Mouse (Mus musculus) cerebellum, adult 2 months (tissue): ENCODE data around the gene Ccdc12.

ENCODE experiments used
- CTCF ChIP-seq: fragments of 200-500 bp; IDR thresholded peaks from 2 replicates; pipeline ENCODE4 v1.5.1; 2011; ENCODE audit warnings: low read depth, mild to moderate bottlenecking, control low read depth, low read length, moderate library complexity, borderline replicate concordance; ENCODE audit not compliant: insufficient read depth
- POLR2A ChIP-seq: fragments of 200-500 bp; IDR thresholded peaks from 2 replicates; pipeline ENCODE4 v1.6.1; 2011; ENCODE audit warnings: low read length, control low read depth, borderline replicate concordance; ENCODE audit not compliant: insufficient read depth

- TF ChIP-seq POLR2A (no peak), CTCF (no peak)
These were observed 4.7 kb downstream of the Ccdc12 start for GRCm38 (mm10) chr9:110660856-110661612.
